Mouse (Mus musculus) urinary bladder, adult 18-20 months (tissue): ENCODE measurements around the gene Kcnb1.

ENCODE experiments used
- DNase-seq, 2 experiments: peaks; one replicate each; pipeline ENCODE4 v3.0.0; 2022; ENCODE audit warnings: low spot score in 2 of 2, mixed read lengths in 2 of 2

Gene Kcnb1

DNA sequence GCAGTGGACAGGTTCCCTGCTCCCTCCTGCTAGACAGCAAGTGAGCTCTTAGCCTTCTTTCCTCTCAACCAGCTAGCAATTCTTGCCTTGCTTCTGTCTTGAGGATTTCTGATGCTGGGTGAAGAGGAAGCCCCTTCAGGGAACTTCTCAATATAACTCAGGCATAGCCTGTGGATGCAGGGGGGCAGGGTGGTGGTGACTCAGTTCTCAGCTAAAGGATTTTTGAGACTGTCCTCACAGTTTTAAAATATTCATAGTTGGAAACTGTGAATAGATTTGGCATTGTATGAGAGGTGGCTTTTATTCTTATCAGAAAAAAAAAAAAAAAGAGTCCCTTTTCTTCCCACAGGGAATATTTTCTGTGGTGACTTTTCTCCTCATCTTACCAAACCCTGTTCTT is 129.2 kb downstream of the Kcnb1 start:
- no peak for DNase-seq

DNA sequence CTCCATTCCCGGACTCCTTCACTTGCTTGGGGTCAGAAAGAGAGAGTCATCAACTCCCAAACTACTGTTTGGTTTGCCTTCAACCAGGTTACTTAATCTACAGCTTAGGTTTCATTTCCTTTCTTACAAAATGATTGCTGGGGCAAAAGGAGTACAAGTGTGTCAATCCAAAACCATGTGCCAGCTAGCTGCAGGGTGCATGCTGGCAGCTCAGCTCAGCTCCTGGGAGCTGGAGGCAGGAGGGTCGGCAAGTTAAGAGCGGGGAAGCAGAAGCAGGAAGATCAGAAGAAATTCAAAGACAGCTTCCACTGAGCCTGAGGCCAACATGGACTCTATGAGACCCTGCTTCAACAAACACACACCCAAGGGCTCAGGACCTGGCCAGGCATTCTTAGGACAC is 129.6 kb downstream of the Kcnb1 start:
- DNase-seq, result no peak

DNA sequence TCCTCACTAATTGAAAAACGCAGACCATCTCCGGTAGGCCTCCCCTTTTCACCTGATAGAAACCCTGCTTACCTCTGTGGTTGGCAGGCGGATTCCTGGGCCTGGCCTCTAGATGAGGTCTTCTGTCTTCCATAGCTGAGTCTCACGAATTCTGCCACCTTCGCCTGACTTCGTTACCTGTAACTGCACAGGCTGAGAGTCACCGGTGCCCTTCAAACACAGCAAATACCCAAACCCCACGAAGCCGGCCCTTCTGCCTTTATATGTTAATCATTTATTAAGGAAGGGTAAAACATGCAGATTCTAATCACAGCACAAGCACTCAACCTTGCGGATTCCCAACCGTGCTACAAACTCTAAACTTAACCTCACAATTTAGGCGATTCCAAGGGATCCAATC is 130.0 kb downstream of the Kcnb1 start:
- no peak for DNase-seq

DNA sequence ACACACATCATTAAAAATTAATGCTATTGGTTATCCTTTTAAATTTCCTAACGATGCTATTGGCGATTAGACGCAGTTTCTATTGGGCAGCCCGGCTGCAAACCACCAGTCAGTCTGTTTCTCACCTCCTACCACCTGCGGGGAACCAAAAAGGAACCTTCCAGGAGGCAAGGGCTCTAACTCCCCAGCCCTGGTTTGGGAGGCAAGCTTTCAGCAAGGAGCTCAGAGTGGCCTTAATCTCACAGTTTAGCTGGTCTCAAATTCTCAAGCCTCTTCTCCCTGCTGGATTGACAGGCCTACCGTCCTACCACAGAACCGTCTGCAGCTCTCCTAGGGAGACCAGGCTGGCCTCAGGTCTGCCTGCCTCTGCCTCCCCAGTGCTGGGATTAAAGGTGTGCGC is 130.4 kb downstream of the Kcnb1 start:
- no peak for DNase-seq

DNA sequence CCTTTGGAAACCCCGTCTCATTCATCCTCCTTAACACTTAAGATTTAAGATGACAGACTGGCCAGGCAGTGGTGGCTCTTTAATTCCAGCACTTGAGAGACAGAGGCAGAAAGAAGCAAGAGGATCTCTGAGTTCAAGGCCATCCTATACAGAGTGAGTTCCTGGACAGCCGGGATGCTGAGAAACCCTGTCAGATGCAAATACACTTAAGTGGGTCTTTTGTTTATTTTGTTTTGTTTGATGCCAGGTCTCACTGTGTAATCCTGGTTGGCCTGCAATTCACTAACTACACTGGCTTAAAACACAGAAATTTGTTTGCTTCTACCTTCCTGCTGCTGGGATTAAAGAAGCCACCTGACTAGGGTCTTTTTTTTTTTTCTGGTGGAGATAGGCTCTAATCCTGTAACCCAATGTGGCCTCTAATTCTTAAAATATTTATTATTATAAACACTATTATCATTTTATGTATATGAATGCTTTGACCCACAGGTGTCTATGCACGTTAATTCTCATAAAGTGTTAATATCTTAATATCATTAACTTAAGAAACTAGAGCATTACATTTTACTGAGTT is 131.1 kb downstream of the Kcnb1 start:
- DNase-seq, result no peak

GRCm38 (mm10) chr2:167058201-167058600 is 131.8 kb downstream of the Kcnb1 start:
- DNase-seq, result no peak

DNA sequence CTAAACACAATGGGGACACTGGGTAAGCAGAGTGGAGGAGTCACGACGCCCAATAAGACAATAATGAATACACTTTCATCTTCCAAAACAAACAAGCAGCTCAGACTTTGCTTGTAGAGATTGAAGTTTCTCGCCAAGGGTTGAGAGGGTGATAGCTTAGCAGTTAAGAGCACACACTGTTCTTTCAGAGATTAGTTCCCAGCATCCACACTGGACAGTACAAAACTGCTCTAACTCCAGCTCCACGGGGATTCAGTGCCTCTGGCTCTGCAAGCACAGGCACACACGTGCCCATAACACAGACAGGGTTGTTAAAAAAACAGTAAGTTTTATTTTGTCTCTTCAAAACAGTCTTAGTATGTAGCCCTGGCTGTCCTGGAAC is 133.0 kb downstream of the Kcnb1 start:
- DNase-seq, result no peak

DNA sequence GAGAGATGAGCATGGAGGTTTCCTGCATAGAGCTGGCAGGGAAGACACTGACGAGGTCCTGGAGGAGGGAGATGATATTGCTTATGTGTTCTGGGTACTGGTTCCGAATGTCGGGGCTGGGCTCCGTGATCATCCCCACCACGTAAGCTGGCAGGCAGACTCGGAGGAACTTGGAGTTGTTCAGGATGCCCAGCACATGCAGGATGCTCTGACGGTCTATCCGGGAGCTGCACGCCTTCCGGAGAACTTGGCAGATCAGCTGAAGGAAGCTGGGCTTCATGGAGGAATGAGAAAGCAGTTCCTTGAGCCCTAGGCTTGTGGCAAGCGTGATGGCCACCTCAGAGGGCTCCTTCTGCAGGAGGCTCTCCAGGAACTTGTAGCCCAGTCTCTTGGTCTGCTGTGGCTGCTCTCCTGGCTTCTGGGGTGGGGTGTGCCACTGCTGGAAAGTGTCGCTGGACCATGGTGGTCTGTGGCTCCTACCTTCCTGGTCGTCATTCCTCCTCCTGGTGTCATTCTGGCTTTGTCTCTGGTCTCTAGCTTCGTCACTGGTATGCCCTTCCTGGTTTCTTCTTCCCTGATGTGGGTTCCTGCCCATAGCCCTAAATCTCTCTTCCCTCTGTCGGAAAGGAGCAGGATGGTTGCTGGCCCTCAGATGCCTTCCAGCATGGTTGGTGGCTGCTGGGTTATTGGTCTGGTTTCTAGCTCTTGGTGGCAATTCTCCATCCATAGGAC is 133.6 kb downstream of the Kcnb1 start:
- no peak for DNase-seq

- DNase-seq, result no peak
These were observed 134.6 kb downstream of the Kcnb1 start for GRCm38 (mm10) chr2:167055386-167055785.

DNA sequence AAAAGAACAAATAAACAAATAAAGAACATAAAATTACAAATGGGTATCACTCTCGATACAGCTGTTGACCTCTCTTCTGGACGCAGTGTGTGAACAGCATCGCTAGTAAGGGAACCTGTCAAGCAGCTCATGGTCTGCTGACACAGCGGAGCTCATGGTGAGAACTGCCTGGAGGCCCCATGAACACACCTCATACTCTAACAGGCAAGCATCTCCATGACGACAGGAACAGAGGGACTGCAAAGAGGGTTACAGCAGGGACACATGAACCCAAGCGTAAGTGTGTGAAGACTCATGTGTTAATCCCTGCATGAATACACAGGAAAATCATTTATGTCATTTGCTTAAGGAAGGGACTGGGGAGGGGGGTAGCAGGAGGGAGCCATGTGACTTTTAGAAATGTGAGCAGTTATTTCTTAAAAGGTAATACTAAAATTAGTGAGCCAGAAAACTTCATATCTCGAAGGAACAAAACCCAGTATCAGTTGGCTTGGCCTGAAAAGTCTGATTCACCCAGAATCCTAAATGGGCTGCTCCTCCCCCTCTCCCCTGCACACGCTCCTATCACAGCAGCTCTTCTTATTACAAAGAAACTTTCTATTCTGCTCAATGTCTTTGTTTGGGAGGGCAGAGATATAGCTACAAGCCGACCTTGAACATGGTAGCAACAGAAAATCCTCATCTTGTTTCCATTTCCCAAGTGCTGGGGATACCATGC is 136.7 kb downstream of the Kcnb1 start:
- DNase-seq, result no peak

DNA sequence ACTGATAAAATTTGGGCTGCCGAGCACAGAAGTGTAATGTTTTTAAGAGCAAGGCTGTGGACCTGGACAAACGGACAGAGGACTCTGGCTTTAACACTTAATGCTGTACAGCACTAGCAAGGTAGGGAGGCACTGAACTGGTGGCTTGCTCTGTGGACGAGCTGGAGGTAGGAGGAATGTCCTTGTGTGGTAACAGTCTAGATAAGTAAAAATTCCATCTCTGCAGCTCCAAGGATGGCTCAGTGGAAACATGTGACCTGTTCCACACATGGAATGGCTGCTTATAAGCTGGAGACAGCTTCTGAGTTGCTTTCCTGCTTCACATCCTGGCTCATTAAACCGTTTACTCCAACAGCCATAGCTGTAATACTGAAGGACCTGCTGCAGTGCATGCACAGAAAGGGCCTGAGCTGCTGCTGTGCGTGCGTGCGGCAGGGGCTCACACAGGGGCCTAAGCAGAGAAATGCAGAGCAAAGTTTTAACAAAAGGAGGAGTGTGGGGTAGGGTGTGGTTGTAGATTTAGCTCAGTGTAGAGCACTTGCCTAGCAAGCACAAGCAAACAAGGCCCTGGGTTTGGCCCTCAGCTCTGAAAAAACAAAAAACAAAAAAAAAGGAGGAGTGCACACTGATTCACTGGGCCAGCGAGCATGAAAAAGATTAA is 141.1 kb downstream of the Kcnb1 start:
- DNase-seq, result no peak

GRCm38 (mm10) chr2:167048223-167048622 is 141.7 kb downstream of the Kcnb1 start:
- DNase-seq, result no peak
